Mouse (Mus musculus): ENCODE data around the gene Bex1. TPM values are rescaled to one million over a fixed set of nuclear protein-coding genes. Genes with fewer than 3 reads are reported as not detected.
"Not testable (repeated sequence)": the region's sequence is repeated elsewhere in the genome, so short reads cannot be mapped to it uniquely, and the experiment has no call there.

The Bex1 gene
- 88.0 and 94.0 TPM in 2 replicates for polyA plus RNA-seq (2012; rRNA removed)

- peak within 1 kb of the TSS; percentile 57 for H3K4me3 ChIP-seq (ENCODE audit: insufficient read depth, low read length)
- not testable (repeated sequence) for H3K27ac ChIP-seq (ENCODE audit: insufficient read depth, low read length); H3K4me1 ChIP-seq (ENCODE audit: control insufficient read depth, insufficient read depth, low read length)
Observed at GRCm38 (mm10) chrX:136214729-136215677, at the start of gene Bex1, which contains the start of gene Tceal7. Gene Bex1 (minus strand): TSS chrX:136215513. Gene Tceal7 (plus strand): TSS chrX:136214779.

GRCm38 (mm10) chrX:136252023-136252729, 36.9 kb upstream of the Bex1 start:
- no peaks in the 10 kb centered on the region for H3K4me1 ChIP-seq (ENCODE audit: control insufficient read depth, insufficient read depth, low read length)
- H3K27ac ChIP-seq (ENCODE audit: insufficient read depth, low read length): no peak overlapping the region
- no peak overlapping the region for H3K4me3 ChIP-seq (ENCODE audit: insufficient read depth, low read length)
- no peak for TF ChIP-seq CTCF (IDR thresholded peaks at IDR 0.05; ENCODE audit: extremely low read depth, insufficient read depth, low read length)
- TF ChIP-seq POLR2A (IDR thresholded peaks at IDR 0.05; ENCODE audit: extremely low read depth, insufficient read depth, low read length): no peak

GRCm38 (mm10) chrX:136249671-136250070, 34.4 kb upstream of the Bex1 start:
- no peaks in the 10 kb centered on the region for H3K4me1 ChIP-seq (ENCODE audit: control insufficient read depth, insufficient read depth, low read length)
- H3K4me3 ChIP-seq (ENCODE audit: insufficient read depth, low read length): no peak overlapping the region
- TF ChIP-seq POLR2A (IDR thresholded peaks at IDR 0.05; ENCODE audit: extremely low read depth, insufficient read depth, low read length) (no peak), CTCF (IDR thresholded peaks at IDR 0.05; ENCODE audit: extremely low read depth, insufficient read depth, low read length) (no peak)
- H3K27ac ChIP-seq (ENCODE audit: insufficient read depth, low read length): no peak overlapping the region

- Histone ChIP-seq H3K4me1 (ENCODE audit: control insufficient read depth, insufficient read depth, low read length) (no peaks in the 10 kb centered on the region), H3K4me3 (ENCODE audit: insufficient read depth, low read length) (no peak overlapping the region), H3K27ac (ENCODE audit: insufficient read depth, low read length) (no peak overlapping the region)
- TF ChIP-seq CTCF (IDR thresholded peaks at IDR 0.05; ENCODE audit: extremely low read depth, insufficient read depth, low read length): no peak
- TF ChIP-seq POLR2A (IDR thresholded peaks at IDR 0.05; ENCODE audit: extremely low read depth, insufficient read depth, low read length): no peak
Observed at GRCm38 (mm10) chrX:136248811-136249210, 33.5 kb upstream of the Bex1 start.

- TF ChIP-seq CTCF (IDR thresholded peaks at IDR 0.05; ENCODE audit: extremely low read depth, insufficient read depth, low read length) (no peak), POLR2A (IDR thresholded peaks at IDR 0.05; ENCODE audit: extremely low read depth, insufficient read depth, low read length) (no peak)
- H3K4me3 ChIP-seq (ENCODE audit: insufficient read depth, low read length): peak overlapping the region; percentile 48
Observed at GRCm38 (mm10) chrX:136245521-136246071, 30.3 kb upstream of the Bex1 start.

GRCm38 (mm10) chrX:136244574-136245229, 29.4 kb upstream of the Bex1 start, which contains the start of gene Tceal9:
Gene Tceal9 (plus strand): TSS chrX:136245079.
- H3K4me3 ChIP-seq (ENCODE audit: insufficient read depth, low read length): peak within 1 kb of the TSS; percentile 48
- no peaks in the 10 kb centered on the region for H3K4me1 ChIP-seq (ENCODE audit: control insufficient read depth, insufficient read depth, low read length)
- peak within 1 kb of the TSS; percentile 15; the same call in 1 of the 2 replicates for H3K27ac ChIP-seq (ENCODE audit: insufficient read depth, low read length)
- TF ChIP-seq CTCF (IDR thresholded peaks at IDR 0.05; ENCODE audit: extremely low read depth, insufficient read depth, low read length): no peak
- peak; percentile 96 for TF ChIP-seq POLR2A (IDR thresholded peaks at IDR 0.05; ENCODE audit: extremely low read depth, insufficient read depth, low read length)

More at GRCm38 (mm10) chrX:136245521-136246071, 30.3 kb upstream of the Bex1 start:
- Histone ChIP-seq H3K27ac (ENCODE audit: insufficient read depth, low read length) (peak overlapping the region; percentile 15; the same call in 1 of the 2 replicates), H3K4me1 (ENCODE audit: control insufficient read depth, insufficient read depth, low read length) (no peaks in the 10 kb centered on the region)

- H3K4me1 ChIP-seq (ENCODE audit: control insufficient read depth, insufficient read depth, low read length): no peaks in the 10 kb centered on the region
- no peak for TF ChIP-seq POLR2A (IDR thresholded peaks at IDR 0.05; ENCODE audit: extremely low read depth, insufficient read depth, low read length)
- TF ChIP-seq CTCF (IDR thresholded peaks at IDR 0.05; ENCODE audit: extremely low read depth, insufficient read depth, low read length): no peak
- H3K4me3 ChIP-seq (ENCODE audit: insufficient read depth, low read length): no peak overlapping the region
- H3K27ac ChIP-seq (ENCODE audit: insufficient read depth, low read length): no peak overlapping the region
Observed at GRCm38 (mm10) chrX:136243181-136243580, 27.9 kb upstream of the Bex1 start.

GRCm38 (mm10) chrX:136238118-136238517, 22.8 kb upstream of the Bex1 start:
- H3K4me1 ChIP-seq (ENCODE audit: control insufficient read depth, insufficient read depth, low read length): no peaks in the 10 kb centered on the region
- H3K27ac ChIP-seq (ENCODE audit: insufficient read depth, low read length): no peak overlapping the region
- TF ChIP-seq CTCF (IDR thresholded peaks at IDR 0.05; ENCODE audit: extremely low read depth, insufficient read depth, low read length): peak; percentile 31; the same call in 1 of the 2 replicates
- TF ChIP-seq POLR2A (IDR thresholded peaks at IDR 0.05; ENCODE audit: extremely low read depth, insufficient read depth, low read length): no peak
- no peak overlapping the region for H3K4me3 ChIP-seq (ENCODE audit: insufficient read depth, low read length)

- TF ChIP-seq CTCF (IDR thresholded peaks at IDR 0.05; ENCODE audit: extremely low read depth, insufficient read depth, low read length): no peak
- TF ChIP-seq POLR2A (IDR thresholded peaks at IDR 0.05; ENCODE audit: extremely low read depth, insufficient read depth, low read length): no peak
- H3K27ac ChIP-seq (ENCODE audit: insufficient read depth, low read length): no peak overlapping the region
- H3K4me3 ChIP-seq (ENCODE audit: insufficient read depth, low read length): no peak overlapping the region
- no peaks in the 10 kb centered on the region for H3K4me1 ChIP-seq (ENCODE audit: control insufficient read depth, insufficient read depth, low read length)
Observed at GRCm38 (mm10) chrX:136227768-136228167, 12.5 kb upstream of the Bex1 start.

Data from cortical plate, adult 2 months (tissue).